Mouse (Mus musculus): ENCODE results near the gene Pkig. TPM values are rescaled to one million over a fixed set of nuclear protein-coding genes. Genes with fewer than 3 reads are reported as not detected.
A peak's percentile ranks its signal among the peaks of the same experiment; 100 is the strongest.

Gene Pkig
- polyA plus RNA-seq, 1 experiment from 2014 or later, result 83.1 TPM

- Histone ChIP-seq H3K4me1 (ENCODE audit: control insufficient read depth, low read depth, low read length) (peaks cover 15% of the 10 kb centered on the region), H3K27me3 (ENCODE audit: control insufficient read depth, insufficient read depth, low read depth, low read length) (no peaks in the 10 kb centered on the region), H3K4me2 (ENCODE audit: low read depth, low read length) (peak overlapping the region; percentile 38; the same call in 1 of the 2 replicates), H3K9me3 (replicated peaks; ENCODE audit: control insufficient read depth, low read length) (no peaks in the 10 kb centered on the region), H3K36me3 (ENCODE audit: control insufficient read depth, insufficient read depth) (no peaks in the 10 kb centered on the region), H3K27ac (ENCODE audit: low read length) (0 out of 2 replicates have a peak overlapping the region, but pooled peaks have one; percentile 39), H3K4me3 (ENCODE audit: low read depth, low read length) (no peak overlapping the region), H3K9ac (ENCODE audit: low read depth, low read length) (no peak overlapping the region)
- WGBS (ENCODE audit: insufficient replicate concordance), result 63% methylated on average over 2 of the region's 2 CpGs
- no peak for ATAC-seq (ENCODE audit: low read depth)
These were observed 60.3 kb downstream of the Pkig start for GRCm38 (mm10) chr2:163718526-163718925.

DNA sequence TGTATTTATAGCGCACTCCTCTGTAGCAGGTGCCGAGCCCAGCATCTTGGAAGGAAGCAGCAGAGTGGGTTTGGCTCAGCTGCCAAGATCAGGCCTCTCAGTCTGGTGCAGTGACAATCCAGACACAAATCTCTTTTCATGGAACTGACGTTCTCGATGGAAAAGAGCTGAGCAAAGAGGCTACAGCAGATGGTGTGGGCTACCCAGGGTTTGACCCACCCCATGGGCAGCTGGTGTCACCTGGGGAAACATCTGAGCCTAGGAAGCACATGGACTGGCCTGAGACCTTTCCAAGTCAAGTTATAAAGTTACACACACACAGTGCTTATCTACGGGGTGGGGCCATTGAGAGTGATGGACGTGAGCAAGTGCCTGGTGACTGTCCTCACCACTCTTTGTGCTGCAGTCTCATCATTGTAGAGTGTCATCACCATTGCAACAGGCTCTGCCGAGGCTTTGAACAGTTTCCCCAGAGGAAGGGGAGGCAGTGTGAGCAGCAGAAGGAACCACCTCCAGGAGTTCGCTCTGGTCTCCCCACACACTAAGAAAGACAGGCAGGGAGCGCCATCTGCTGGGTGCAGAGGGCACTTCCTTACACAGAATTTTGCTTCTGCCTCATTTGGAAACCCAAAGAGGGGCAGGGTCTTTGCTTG lies 60.9 kb downstream of the Pkig start:
- peak; percentile 74 for ATAC-seq (ENCODE audit: low read depth)
- Histone ChIP-seq H3K27ac (ENCODE audit: low read length) (0 out of 2 replicates have a peak overlapping the region, but pooled peaks have one; percentile 39), H3K27me3 (ENCODE audit: control insufficient read depth, insufficient read depth, low read depth, low read length) (no peaks in the 10 kb centered on the region), H3K4me1 (ENCODE audit: control insufficient read depth, low read depth, low read length) (peaks cover 15% of the 10 kb centered on the region), H3K9me3 (replicated peaks; ENCODE audit: control insufficient read depth, low read length) (no peaks in the 10 kb centered on the region), H3K4me3 (ENCODE audit: low read depth, low read length) (no peak overlapping the region), H3K9ac (ENCODE audit: low read depth, low read length) (no peak overlapping the region), H3K36me3 (ENCODE audit: control insufficient read depth, insufficient read depth) (no peaks in the 10 kb centered on the region; the same call in 1 of the 2 replicates), H3K4me2 (ENCODE audit: low read depth, low read length) (peak overlapping the region; percentile 38)
- WGBS (ENCODE audit: insufficient replicate concordance), result 33% methylated on average over 9 of the region's 9 CpGs

DNA sequence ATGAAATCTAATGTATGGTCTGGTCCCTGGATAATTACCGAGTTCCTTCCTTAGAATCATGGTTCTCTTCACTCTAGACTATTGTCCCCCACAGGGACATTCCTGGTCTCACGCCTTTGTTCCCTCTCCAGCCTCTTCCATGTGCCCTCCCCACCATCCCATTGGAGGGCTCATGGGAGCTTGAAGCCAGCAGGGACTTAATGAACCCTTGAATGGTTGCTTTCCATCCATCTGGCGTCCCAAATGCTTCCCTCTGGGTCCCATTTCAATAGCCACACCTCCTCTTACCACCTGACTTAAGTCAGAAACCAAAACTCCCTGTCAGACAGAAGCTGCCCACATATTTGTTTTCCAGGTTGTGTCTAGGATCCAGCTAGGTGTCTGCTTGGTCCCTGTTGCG lies 61.4 kb downstream of the Pkig start:
- Histone ChIP-seq H3K4me2 (ENCODE audit: low read depth, low read length) (no peak overlapping the region), H3K27me3 (ENCODE audit: control insufficient read depth, insufficient read depth, low read depth, low read length) (no peaks in the 10 kb centered on the region), H3K27ac (ENCODE audit: low read length) (no peak overlapping the region), H3K4me1 (ENCODE audit: control insufficient read depth, low read depth, low read length) (peaks cover 15% of the 10 kb centered on the region), H3K9me3 (replicated peaks; ENCODE audit: control insufficient read depth, low read length) (no peaks in the 10 kb centered on the region), H3K36me3 (ENCODE audit: control insufficient read depth, insufficient read depth) (no peaks in the 10 kb centered on the region; the same call in none of the 2 replicates), H3K4me3 (ENCODE audit: low read depth, low read length) (no peak overlapping the region), H3K9ac (ENCODE audit: low read depth, low read length) (no peak overlapping the region)
- 45% methylated on average over 4 of the region's 4 CpGs for WGBS (ENCODE audit: insufficient replicate concordance)
- 0 out of 2 replicates have a peak, but pooled peaks have one; percentile 4 for ATAC-seq (ENCODE audit: low read depth)

- Histone ChIP-seq H3K9me3 (replicated peaks; ENCODE audit: control insufficient read depth, low read length) (no peaks in the 10 kb centered on the region), H3K4me2 (ENCODE audit: low read depth, low read length) (no peak overlapping the region), H3K27ac (ENCODE audit: low read length) (no peak overlapping the region), H3K9ac (ENCODE audit: low read depth, low read length) (no peak overlapping the region), H3K27me3 (ENCODE audit: control insufficient read depth, insufficient read depth, low read depth, low read length) (no peaks in the 10 kb centered on the region), H3K36me3 (ENCODE audit: control insufficient read depth, insufficient read depth) (no peaks in the 10 kb centered on the region; the same call in none of the 2 replicates), H3K4me1 (ENCODE audit: control insufficient read depth, low read depth, low read length) (peaks cover 11% of the 10 kb centered on the region), H3K4me3 (ENCODE audit: low read depth, low read length) (no peak overlapping the region)
- WGBS (ENCODE audit: insufficient replicate concordance), result 86% methylated on average over 7 of the region's 7 CpGs
- no peak for ATAC-seq (ENCODE audit: low read depth)
These were observed 64.4 kb downstream of the Pkig start for GRCm38 (mm10) chr2:163722550-163722949.

DNA sequence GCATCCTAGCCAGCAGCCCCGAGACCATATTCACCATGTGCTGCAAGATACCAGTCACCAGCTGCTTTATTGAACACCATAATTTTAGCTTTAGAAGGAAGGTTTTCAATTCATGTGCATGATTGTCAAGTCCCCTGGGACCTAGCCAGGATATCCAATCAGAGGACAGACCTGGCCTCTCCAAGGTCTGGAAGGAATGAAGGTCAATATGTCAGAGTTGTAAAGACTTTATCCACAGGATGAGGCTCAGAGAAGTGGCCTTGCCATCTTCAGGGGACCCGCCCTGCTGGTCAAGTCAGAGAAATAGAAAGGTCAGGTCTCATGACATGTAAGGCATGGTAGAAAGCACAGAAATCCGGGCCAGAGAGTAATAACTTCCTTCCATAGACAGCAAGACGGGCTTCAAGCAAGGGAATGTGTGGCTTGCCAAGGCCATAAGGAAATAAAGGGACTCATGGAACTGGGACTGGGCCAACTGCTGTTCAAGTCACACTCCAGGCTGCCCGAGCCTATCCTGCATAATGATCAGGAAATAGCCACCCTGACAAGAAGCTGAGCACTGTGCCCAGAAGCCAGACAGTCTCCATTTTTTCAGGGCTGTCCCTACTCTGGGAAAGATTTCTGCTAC lies 68.7 kb downstream of the Pkig start:
- Histone ChIP-seq H3K4me3 (ENCODE audit: low read depth, low read length) (no peak overlapping the region), H3K4me2 (ENCODE audit: low read depth, low read length) (no peak overlapping the region), H3K36me3 (ENCODE audit: control insufficient read depth, insufficient read depth) (no peaks in the 10 kb centered on the region; the same call in none of the 2 replicates), H3K9me3 (replicated peaks; ENCODE audit: control insufficient read depth, low read length) (no peaks in the 10 kb centered on the region), H3K4me1 (ENCODE audit: control insufficient read depth, low read depth, low read length) (no peaks in the 10 kb centered on the region), H3K27ac (ENCODE audit: low read length) (no peak overlapping the region), H3K27me3 (ENCODE audit: control insufficient read depth, insufficient read depth, low read depth, low read length) (no peaks in the 10 kb centered on the region), H3K9ac (ENCODE audit: low read depth, low read length) (no peak overlapping the region)
- 67% methylated on average over 5 of the region's 5 CpGs for WGBS (ENCODE audit: insufficient replicate concordance)
- ATAC-seq (ENCODE audit: low read depth), result no peak

- ATAC-seq (ENCODE audit: low read depth), result no peak
- Histone ChIP-seq H3K9ac (ENCODE audit: low read depth, low read length) (no peak overlapping the region), H3K4me1 (ENCODE audit: control insufficient read depth, low read depth, low read length) (no peaks in the 10 kb centered on the region), H3K27me3 (ENCODE audit: control insufficient read depth, insufficient read depth, low read depth, low read length) (no peaks in the 10 kb centered on the region), H3K36me3 (ENCODE audit: control insufficient read depth, insufficient read depth) (no peaks in the 10 kb centered on the region; the same call in none of the 2 replicates), H3K9me3 (replicated peaks; ENCODE audit: control insufficient read depth, low read length) (no peaks in the 10 kb centered on the region), H3K4me2 (ENCODE audit: low read depth, low read length) (no peak overlapping the region), H3K4me3 (ENCODE audit: low read depth, low read length) (no peak overlapping the region), H3K27ac (ENCODE audit: low read length) (no peak overlapping the region)
- WGBS (ENCODE audit: insufficient replicate concordance), result 85% methylated on average over 4 of the region's 4 CpGs
These were observed 70.1 kb downstream of the Pkig start for GRCm38 (mm10) chr2:163728300-163728699.

- Histone ChIP-seq H3K36me3 (ENCODE audit: control insufficient read depth, insufficient read depth) (no peaks in the 10 kb centered on the region; the same call in 1 of the 2 replicates), H3K4me1 (ENCODE audit: control insufficient read depth, low read depth, low read length) (peaks cover 3% of the 10 kb centered on the region; the same call in 1 of the 2 replicates), H3K9ac (ENCODE audit: low read depth, low read length) (no peak overlapping the region), H3K4me2 (ENCODE audit: low read depth, low read length) (no peak overlapping the region), H3K27me3 (ENCODE audit: control insufficient read depth, insufficient read depth, low read depth, low read length) (no peaks in the 10 kb centered on the region), H3K9me3 (replicated peaks; ENCODE audit: control insufficient read depth, low read length) (no peaks in the 10 kb centered on the region), H3K4me3 (ENCODE audit: low read depth, low read length) (no peak overlapping the region), H3K27ac (ENCODE audit: low read length) (no peak overlapping the region)
- ATAC-seq (ENCODE audit: low read depth), result no peak
- 77% methylated on average over 11 of the region's 11 CpGs for WGBS (ENCODE audit: insufficient replicate concordance)
These were observed 73.8 kb downstream of the Pkig start for GRCm38 (mm10) chr2:163732021-163732420.

- H3K4me2 ChIP-seq (ENCODE audit: low read depth, low read length), result no peak overlapping the region
- no peak overlapping the region for H3K9ac ChIP-seq (ENCODE audit: low read depth, low read length)
- no peaks in the 10 kb centered on the region for H3K9me3 ChIP-seq (replicated peaks; ENCODE audit: control insufficient read depth, low read length)
- H3K4me1 ChIP-seq (ENCODE audit: control insufficient read depth, low read depth, low read length), result peaks cover 3% of the 10 kb centered on the region; the same call in 1 of the 2 replicates
- H3K27me3 ChIP-seq (ENCODE audit: control insufficient read depth, insufficient read depth, low read depth, low read length), result no peaks in the 10 kb centered on the region
- no peak overlapping the region for H3K27ac ChIP-seq (ENCODE audit: low read length)
- peak; percentile 66 for ATAC-seq (ENCODE audit: low read depth)
- 64% methylated on average over 9 of the region's 9 CpGs for WGBS (ENCODE audit: insufficient replicate concordance)
- no peak overlapping the region for H3K4me3 ChIP-seq (ENCODE audit: low read depth, low read length)
- no peaks in the 10 kb centered on the region; the same call in 1 of the 2 replicates for H3K36me3 ChIP-seq (ENCODE audit: control insufficient read depth, insufficient read depth)
These were observed 77.0 kb downstream of the Pkig start for GRCm38 (mm10) chr2:163735163-163735562.

DNA sequence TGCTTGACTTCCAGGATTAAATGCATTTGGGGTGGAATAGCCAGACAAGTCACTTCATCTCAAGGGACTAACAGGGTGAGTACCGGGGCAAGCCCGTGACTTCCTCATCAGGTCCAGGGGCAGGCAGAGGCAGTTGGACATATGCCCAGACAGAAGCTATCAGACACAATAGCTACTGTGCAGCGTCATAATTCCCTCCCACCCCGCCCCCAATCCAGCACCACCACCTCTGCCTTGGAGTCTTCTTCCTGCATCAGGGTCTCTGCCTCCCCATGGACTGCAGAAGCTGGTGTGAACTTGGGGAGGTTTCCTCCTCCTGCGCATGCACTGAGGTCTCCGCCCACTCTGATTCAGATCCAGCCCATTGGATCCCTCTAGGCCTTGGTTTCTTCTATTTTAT lies 77.8 kb downstream of the Pkig start:
- H3K4me3 ChIP-seq (ENCODE audit: low read depth, low read length), result no peak overlapping the region
- no peaks in the 10 kb centered on the region for H3K9me3 ChIP-seq (replicated peaks; ENCODE audit: control insufficient read depth, low read length)
- WGBS (ENCODE audit: insufficient replicate concordance), result 39% methylated on average over 6 of the region's 6 CpGs
- H3K9ac ChIP-seq (ENCODE audit: low read depth, low read length), result no peak overlapping the region
- no peaks in the 10 kb centered on the region for H3K27me3 ChIP-seq (ENCODE audit: control insufficient read depth, insufficient read depth, low read depth, low read length)
- H3K4me2 ChIP-seq (ENCODE audit: low read depth, low read length), result no peak overlapping the region
- no peaks in the 10 kb centered on the region for H3K36me3 ChIP-seq (ENCODE audit: control insufficient read depth, insufficient read depth)
- no peak overlapping the region for H3K27ac ChIP-seq (ENCODE audit: low read length)
- peaks cover 3% of the 10 kb centered on the region; the same call in 1 of the 2 replicates for H3K4me1 ChIP-seq (ENCODE audit: control insufficient read depth, low read depth, low read length)
- ATAC-seq (ENCODE audit: low read depth), result 0 out of 2 replicates have a peak, but pooled peaks have one; percentile 22
